Mouse (Mus musculus): ENCODE results near the gene Cnn1. TPM values are rescaled to one million over a fixed set of nuclear protein-coding genes. Genes with fewer than 3 reads are reported as not detected.

Gene Cnn1
- total and polyA plus RNA-seq, 3 experiments = not detected

DNA sequence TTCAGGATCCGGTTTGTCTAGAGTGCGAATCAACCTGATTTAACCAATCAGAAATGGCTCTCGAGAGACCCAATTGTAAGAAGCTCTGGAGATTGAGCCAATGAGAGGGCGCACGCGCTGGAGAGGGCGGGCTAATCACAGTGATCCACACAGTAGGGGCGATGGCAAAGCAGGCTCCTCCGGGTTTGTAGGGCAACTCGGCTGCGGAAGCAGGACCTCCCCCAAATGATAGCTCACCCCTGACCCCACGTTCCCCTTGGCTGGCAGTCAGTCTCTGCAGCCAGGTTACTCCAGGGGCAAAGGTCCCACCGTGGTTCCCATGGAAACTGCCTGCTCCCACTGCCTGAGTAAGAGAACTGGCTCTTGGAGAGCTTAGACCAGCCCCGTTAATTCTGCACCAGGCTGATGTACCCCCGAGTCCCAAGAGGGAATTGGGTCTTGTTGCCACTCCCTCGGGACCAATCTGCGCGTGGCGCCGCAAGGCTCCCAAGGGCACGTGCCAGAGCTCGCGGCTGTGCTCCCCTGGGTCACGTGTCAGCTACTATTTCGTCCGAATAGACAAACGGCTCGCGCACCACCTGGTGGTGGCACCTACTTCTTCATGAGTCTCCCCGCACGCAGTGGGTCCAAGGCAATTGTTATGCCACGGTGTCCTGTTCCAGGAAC, 44.5 kb upstream of the Cnn1 start:
- no peak for TF ChIP-seq SIN3A (IDR thresholded peaks at IDR 0.05; ENCODE audit: low read length)
- TF ChIP-seq MAX (IDR thresholded peaks at IDR 0.05; ENCODE audit: low read length) = 0 out of 2 replicates have a peak, but pooled peaks have one; percentile 20
- TF ChIP-seq BHLHE40 (IDR thresholded peaks at IDR 0.05; ENCODE audit: low read depth, low read length) = peak; percentile 79
- H3K9me3 ChIP-seq (replicated peaks; ENCODE audit: low read length) = peaks cover 2% of the 10 kb centered on the region
- no peak overlapping the region for H3K4me2 ChIP-seq (ENCODE audit: insufficient read depth, low read depth, poor library complexity, severe bottlenecking)
- H3K27ac ChIP-seq (ENCODE audit: insufficient read depth, low read depth) = no peak overlapping the region
- peaks cover 29 to 51% of the 10 kb centered on the region in 2 experiments for H3K36me3 ChIP-seq (replicated peaks in 1 of 2; ENCODE audit: control insufficient read depth in 1 of 2, insufficient read depth in 1 of 2, low read length in 1 of 2)
- in situ Hi-C loops (cut with MboI; ENCODE audit: low pct_ligation_motif_present, low pct_unique_long_range_greater_than_20kb, low sequenced_read_pairs) = no loop called here
- no peaks in the 10 kb centered on the region for H3K79me2 ChIP-seq (replicated peaks; ENCODE audit: control insufficient read depth, extremely low read depth, insufficient read depth, poor library complexity, severe bottlenecking)
- dilution Hi-C loops (cut with MboI; ENCODE audit: extremely low pct_ligation_motif_present, extremely low pct_unique_long_range_greater_than_20kb, low sequenced_read_pairs) = no loop called here
- H3K27me3 ChIP-seq (replicated peaks) = no peaks in the 10 kb centered on the region
- no peak overlapping the region for H3K9ac ChIP-seq (ENCODE audit: insufficient read depth, low read depth)
- H3K4me1 ChIP-seq (ENCODE audit: control insufficient read depth in 1 of 2, insufficient read depth in 2 of 2) = no peaks in the 10 kb centered on the region
- DNase-seq (ENCODE audit: extremely low read depth) = no peak
- no peak overlapping the region for H3K4me3 ChIP-seq (replicated peaks in 1 of 3; ENCODE audit: low read depth in 2 of 3, low read length in 2 of 3, poor library complexity in 1 of 3)

DNA sequence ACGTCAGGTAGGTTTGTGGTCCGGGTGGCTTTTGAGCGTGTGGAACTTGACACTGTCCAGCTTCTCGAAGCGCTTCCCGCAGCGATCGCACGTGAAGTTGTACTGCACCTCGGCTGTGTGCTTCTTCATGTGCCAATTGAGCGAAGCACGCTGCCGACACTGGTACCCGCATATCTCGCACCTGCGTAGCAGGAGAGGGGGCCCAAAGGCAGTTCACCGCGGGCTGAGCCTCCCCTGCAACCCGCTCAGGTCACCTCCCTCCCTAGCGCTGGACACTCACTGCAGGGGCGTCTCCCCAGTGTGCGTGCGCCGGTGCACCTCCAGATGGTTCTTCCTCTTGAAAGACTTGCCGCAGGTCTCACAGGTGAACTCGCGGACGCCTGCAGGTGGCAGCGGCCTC, 43.3 kb upstream of the Cnn1 start:
- TF ChIP-seq MAFK (IDR thresholded peaks at IDR 0.05; ENCODE audit: insufficient replicate concordance, low read length) (no peak), MYC (IDR thresholded peaks at IDR 0.05; ENCODE audit: low read depth, low read length) (no peak), TBP (conservative IDR thresholded peaks at IDR 0.05; ENCODE audit: low read depth, low read length) (no peak), SIN3A (IDR thresholded peaks at IDR 0.05; ENCODE audit: low read length) (no peak), MXI1 (IDR thresholded peaks at IDR 0.05; ENCODE audit: low read depth, low read length) (no peak), GABPA (IDR thresholded peaks at IDR 0.05; ENCODE audit: insufficient replicate concordance, low read depth, low read length) (no peak), CTCF (conservative IDR thresholded peaks at IDR 0.05 in 1 of 2, IDR thresholded peaks at IDR 0.05 in 1 of 2; ENCODE audit: low read depth in 2 of 2, low read length in 2 of 2) (no peak), USF2 (conservative IDR thresholded peaks at IDR 0.05; ENCODE audit: low read depth, low read length) (no peak), MAX (IDR thresholded peaks at IDR 0.05; ENCODE audit: low read length) (no peak), RCOR1 (conservative IDR thresholded peaks at IDR 0.05; ENCODE audit: low read depth, low read length) (no peak), EP300 (IDR thresholded peaks at IDR 0.05; ENCODE audit: low read length) (no peak), RAD21 (IDR thresholded peaks at IDR 0.05; ENCODE audit: low read depth, low read length) (no peak), E2F4 (IDR thresholded peaks at IDR 0.05; ENCODE audit: insufficient replicate concordance, low read depth, low read length) (no peak), NRF1 (IDR thresholded peaks at IDR 0.05; ENCODE audit: low read depth, low read length) (no peak), CHD2 (IDR thresholded peaks at IDR 0.05; ENCODE audit: low read length) (no peak), HCFC1 (IDR thresholded peaks at IDR 0.05; ENCODE audit: low read depth, low read length) (no peak), PAX5 (IDR thresholded peaks at IDR 0.05; ENCODE audit: low read length) (no peak), NELFE (IDR thresholded peaks at IDR 0.05; ENCODE audit: low read depth, low read length) (no peak)
- no peak overlapping the region for H3K4me3 ChIP-seq (replicated peaks in 1 of 3; ENCODE audit: low read depth in 2 of 3, low read length in 2 of 3, poor library complexity in 1 of 3)
- in situ Hi-C loops (cut with MboI; ENCODE audit: low pct_ligation_motif_present, low pct_unique_long_range_greater_than_20kb, low sequenced_read_pairs) (no loop called here), dilution Hi-C loops (cut with MboI; ENCODE audit: extremely low pct_ligation_motif_present, extremely low pct_unique_long_range_greater_than_20kb, low sequenced_read_pairs) (no loop called here)
- no peaks in the 10 kb centered on the region for H3K79me2 ChIP-seq (replicated peaks; ENCODE audit: control insufficient read depth, extremely low read depth, insufficient read depth, poor library complexity, severe bottlenecking)
- H3K36me3 ChIP-seq (replicated peaks in 1 of 2; ENCODE audit: control insufficient read depth in 1 of 2, insufficient read depth in 1 of 2, low read length in 1 of 2) = peaks cover 32 to 57% of the 10 kb centered on the region in 2 experiments
- H3K4me2 ChIP-seq (ENCODE audit: insufficient read depth, low read depth, poor library complexity, severe bottlenecking) = no peak overlapping the region
- peaks cover 2% of the 10 kb centered on the region for H3K9me3 ChIP-seq (replicated peaks; ENCODE audit: low read length)
- H3K27ac ChIP-seq (ENCODE audit: insufficient read depth, low read depth) = no peak overlapping the region
- H3K9ac ChIP-seq (ENCODE audit: insufficient read depth, low read depth) = no peak overlapping the region
- no peaks in the 10 kb centered on the region for H3K4me1 ChIP-seq (ENCODE audit: control insufficient read depth in 1 of 2, insufficient read depth in 2 of 2)
- DNase-seq (ENCODE audit: extremely low read depth) = no peak
- H3K27me3 ChIP-seq (replicated peaks) = no peaks in the 10 kb centered on the region

Data from CH12.LX (cell line).